Mouse (Mus musculus) kidney, postnatal 14 days (tissue): ENCODE results near the gene Wwtr1.

Source experiments
- DNase-seq: peaks from one replicate; pipeline ENCODE4 v3.0.0; 2022; ENCODE audit warnings: mixed read lengths

Wwtr1 gene

GRCm38 (mm10) chr3:57557408-57557807 is 18.3 kb downstream of the Wwtr1 start:
- no peak for DNase-seq

GRCm38 (mm10) chr3:57555560-57555959 is 20.1 kb downstream of the Wwtr1 start:
- peak; percentile 68 for DNase-seq

GRCm38 (mm10) chr3:57554890-57555239 is 20.8 kb downstream of the Wwtr1 start:
- DNase-seq = no peak

GRCm38 (mm10) chr3:57554124-57554889 is 21.4 kb downstream of the Wwtr1 start:
- no peak for DNase-seq

GRCm38 (mm10) chr3:57553108-57553507 is 22.6 kb downstream of the Wwtr1 start:
- no peak for DNase-seq

- no peak for DNase-seq
Measured at GRCm38 (mm10) chr3:57551210-57551609, 24.5 kb downstream of the Wwtr1 start.

- DNase-seq = no peak
Measured at GRCm38 (mm10) chr3:57550468-57551185, 25.1 kb downstream of the Wwtr1 start.

- peak; percentile 54 for DNase-seq
Measured at GRCm38 (mm10) chr3:57544154-57544553, 31.6 kb downstream of the Wwtr1 start.

- DNase-seq = no peak
Measured at GRCm38 (mm10) chr3:57542848-57543380, 32.8 kb downstream of the Wwtr1 start.

GRCm38 (mm10) chr3:57541205-57541604 is 34.5 kb downstream of the Wwtr1 start:
- DNase-seq = peak; percentile 36

- no peak for DNase-seq
Measured at GRCm38 (mm10) chr3:57540474-57540873, 35.2 kb downstream of the Wwtr1 start.

- DNase-seq = no peak
Measured at GRCm38 (mm10) chr3:57535483-57536185, 40.1 kb downstream of the Wwtr1 start.

GRCm38 (mm10) chr3:57534450-57534849 is 41.3 kb downstream of the Wwtr1 start:
- no peak for DNase-seq

- no peak for DNase-seq
Measured at GRCm38 (mm10) chr3:57533876-57534275, 41.8 kb downstream of the Wwtr1 start.

GRCm38 (mm10) chr3:57532991-57533725 is 42.6 kb downstream of the Wwtr1 start:
- DNase-seq = no peak

GRCm38 (mm10) chr3:57530836-57531235 is 44.9 kb downstream of the Wwtr1 start:
- no peak for DNase-seq

- DNase-seq = no peak
Measured at GRCm38 (mm10) chr3:57530221-57530620, 45.5 kb downstream of the Wwtr1 start.

GRCm38 (mm10) chr3:57527154-57527553 is 48.6 kb downstream of the Wwtr1 start:
- no peak for DNase-seq

- DNase-seq = no peak
Measured at GRCm38 (mm10) chr3:57523093-57523492, 52.6 kb downstream of the Wwtr1 start.

- DNase-seq = no peak
Measured at GRCm38 (mm10) chr3:57521876-57522275, 53.8 kb downstream of the Wwtr1 start.

GRCm38 (mm10) chr3:57519995-57520394 is 55.7 kb downstream of the Wwtr1 start:
- no peak for DNase-seq

- peak; percentile 48 for DNase-seq
Measured at GRCm38 (mm10) chr3:57516146-57516545, 59.6 kb downstream of the Wwtr1 start.

- DNase-seq = no peak
Measured at GRCm38 (mm10) chr3:57515044-57515443, 60.7 kb downstream of the Wwtr1 start.
